Mouse (Mus musculus): ENCODE measurements at regions not wholly inside any gene's neighbourhood (a gene's known extent, or its start where the extent isn't known, plus 50 kb on each side); places are given as distances from the start of the nearest gene placed in this dataset.
A peak's percentile ranks its signal among the peaks of the same experiment; 100 is the strongest.

- Histone ChIP-seq H3K4me1 (ENCODE audit: control insufficient read depth, insufficient read depth, low read length) (no peaks in the 10 kb centered on the region; the same call in 1 of the 2 replicates), H3K4me3 (replicated peaks; ENCODE audit: extremely low read depth, low read depth, low read length) (no peak overlapping the region)
- no peak for TF ChIP-seq POLR2A (IDR thresholded peaks at IDR 0.05; ENCODE audit: borderline replicate concordance, extremely low read depth, low read depth, low read length)
- TF ChIP-seq CTCF (IDR thresholded peaks at IDR 0.05; ENCODE audit: insufficient read depth, low read length): no peak
- DNase-seq: peak; percentile 42
- 37% methylated on average over 11 of the region's 11 CpGs for WGBS
These were observed 127.5 kb downstream of the Btg1 start for GRCm38 (mm10) chr10:96744167-96744777.

- Histone ChIP-seq H3K4me3 (replicated peaks; ENCODE audit: extremely low read depth, low read depth, low read length) (no peak overlapping the region), H3K4me1 (ENCODE audit: control insufficient read depth, insufficient read depth, low read length) (peaks cover 9% of the 10 kb centered on the region)
- TF ChIP-seq CTCF (IDR thresholded peaks at IDR 0.05; ENCODE audit: insufficient read depth, low read length) (no peak), POLR2A (IDR thresholded peaks at IDR 0.05; ENCODE audit: borderline replicate concordance, extremely low read depth, low read depth, low read length) (no peak)
- DNase-seq: no peak
- 86% methylated on average over 9 of the region's 9 CpGs for WGBS
These were observed 130.3 kb downstream of the Btg1 start for GRCm38 (mm10) chr10:96747015-96747663.

GRCm38 (mm10) chr10:96750861-96751260, 134.1 kb downstream of the Btg1 start:
- 21% methylated on average over 5 of the region's 5 CpGs for WGBS
- Histone ChIP-seq H3K4me3 (replicated peaks; ENCODE audit: extremely low read depth, low read depth, low read length) (no peak overlapping the region), H3K4me1 (ENCODE audit: control insufficient read depth, insufficient read depth, low read length) (peaks cover 11% of the 10 kb centered on the region)
- no peak for DNase-seq
- no peak for TF ChIP-seq POLR2A (IDR thresholded peaks at IDR 0.05; ENCODE audit: borderline replicate concordance, extremely low read depth, low read depth, low read length)
- no peak for TF ChIP-seq CTCF (IDR thresholded peaks at IDR 0.05; ENCODE audit: insufficient read depth, low read length)

GRCm38 (mm10) chr10:96751580-96752264, 134.9 kb downstream of the Btg1 start:
- WGBS: 7% methylated on average over 12 of the region's 12 CpGs
- H3K4me3 ChIP-seq (replicated peaks; ENCODE audit: extremely low read depth, low read depth, low read length): no peak overlapping the region
- peak; percentile 82 for DNase-seq
- peaks cover 14% of the 10 kb centered on the region for H3K4me1 ChIP-seq (ENCODE audit: control insufficient read depth, insufficient read depth, low read length)
- TF ChIP-seq POLR2A (IDR thresholded peaks at IDR 0.05; ENCODE audit: borderline replicate concordance, extremely low read depth, low read depth, low read length): 0 out of 2 replicates have a peak, but pooled peaks have one; percentile 25
- TF ChIP-seq CTCF (IDR thresholded peaks at IDR 0.05; ENCODE audit: insufficient read depth, low read length): no peak

GRCm38 (mm10) chr10:96752531-96752930, 135.7 kb downstream of the Btg1 start:
- H3K4me1 ChIP-seq (ENCODE audit: control insufficient read depth, insufficient read depth, low read length): peaks cover 14% of the 10 kb centered on the region
- no peak for DNase-seq
- WGBS: 92% methylated on average over 5 of the region's 5 CpGs

GRCm38 (mm10) chr10:96753521-96753920, 136.7 kb downstream of the Btg1 start:
- no peak overlapping the region for H3K4me3 ChIP-seq (replicated peaks; ENCODE audit: extremely low read depth, low read depth, low read length)
- DNase-seq: no peak
- no peak for TF ChIP-seq POLR2A (IDR thresholded peaks at IDR 0.05; ENCODE audit: borderline replicate concordance, extremely low read depth, low read depth, low read length)
- TF ChIP-seq CTCF (IDR thresholded peaks at IDR 0.05; ENCODE audit: insufficient read depth, low read length): no peak
- H3K4me1 ChIP-seq (ENCODE audit: control insufficient read depth, insufficient read depth, low read length): peaks cover 14% of the 10 kb centered on the region
- 44% methylated on average over 1 of the region's 1 CpGs for WGBS

More at GRCm38 (mm10) chr10:96752531-96752930, 135.7 kb downstream of the Btg1 start:
- no peak overlapping the region for H3K4me3 ChIP-seq (replicated peaks; ENCODE audit: extremely low read depth, low read depth, low read length)
- no peak for TF ChIP-seq CTCF (IDR thresholded peaks at IDR 0.05; ENCODE audit: insufficient read depth, low read length)
- TF ChIP-seq POLR2A (IDR thresholded peaks at IDR 0.05; ENCODE audit: borderline replicate concordance, extremely low read depth, low read depth, low read length): no peak

GRCm38 (mm10) chr10:96755674-96756073, 138.9 kb downstream of the Btg1 start:
- 58% methylated on average over 8 of the region's 8 CpGs for WGBS
- TF ChIP-seq CTCF (IDR thresholded peaks at IDR 0.05; ENCODE audit: insufficient read depth, low read length): no peak
- no peak for TF ChIP-seq POLR2A (IDR thresholded peaks at IDR 0.05; ENCODE audit: borderline replicate concordance, extremely low read depth, low read depth, low read length)
- H3K4me3 ChIP-seq (replicated peaks; ENCODE audit: extremely low read depth, low read depth, low read length): no peak overlapping the region
- peaks cover 14% of the 10 kb centered on the region for H3K4me1 ChIP-seq (ENCODE audit: control insufficient read depth, insufficient read depth, low read length)
- DNase-seq: no peak

GRCm38 (mm10) chr10:96756355-96757084, 139.7 kb downstream of the Btg1 start:
- TF ChIP-seq CTCF (IDR thresholded peaks at IDR 0.05; ENCODE audit: insufficient read depth, low read length): no peak
- TF ChIP-seq POLR2A (IDR thresholded peaks at IDR 0.05; ENCODE audit: borderline replicate concordance, extremely low read depth, low read depth, low read length): no peak
- no peak for DNase-seq
- H3K4me1 ChIP-seq (ENCODE audit: control insufficient read depth, insufficient read depth, low read length): peaks cover 9% of the 10 kb centered on the region
- 50% methylated on average over 5 of the region's 5 CpGs for WGBS
- no peak overlapping the region for H3K4me3 ChIP-seq (replicated peaks; ENCODE audit: extremely low read depth, low read depth, low read length)

GRCm38 (mm10) chr10:96757311-96757710, 140.5 kb downstream of the Btg1 start:
- TF ChIP-seq POLR2A (IDR thresholded peaks at IDR 0.05; ENCODE audit: borderline replicate concordance, extremely low read depth, low read depth, low read length): no peak
- WGBS: 56% methylated on average over 1 of the region's 1 CpGs
- peaks cover 5% of the 10 kb centered on the region for H3K4me1 ChIP-seq (ENCODE audit: control insufficient read depth, insufficient read depth, low read length)
- DNase-seq: no peak
- H3K4me3 ChIP-seq (replicated peaks; ENCODE audit: extremely low read depth, low read depth, low read length): no peak overlapping the region

Data from lung, adult 2 months (tissue).